Mouse (Mus musculus) ES-CJ7 (cell line): ENCODE measurements at regions not wholly inside any gene's neighbourhood (a gene's known extent, or its start where the extent isn't known, plus 50 kb on each side); places are given as distances from the start of the nearest gene placed in this dataset.

Experiments used
- DNase-seq: peaks from one replicate; pipeline ENCODE4 v3.0.0; 2011; ENCODE audit warnings: low read depth, low spot score

GRCm38 (mm10) chr5:45127971-45128370 is 322.1 kb downstream of the Qdpr start:
- no peak for DNase-seq

DNA sequence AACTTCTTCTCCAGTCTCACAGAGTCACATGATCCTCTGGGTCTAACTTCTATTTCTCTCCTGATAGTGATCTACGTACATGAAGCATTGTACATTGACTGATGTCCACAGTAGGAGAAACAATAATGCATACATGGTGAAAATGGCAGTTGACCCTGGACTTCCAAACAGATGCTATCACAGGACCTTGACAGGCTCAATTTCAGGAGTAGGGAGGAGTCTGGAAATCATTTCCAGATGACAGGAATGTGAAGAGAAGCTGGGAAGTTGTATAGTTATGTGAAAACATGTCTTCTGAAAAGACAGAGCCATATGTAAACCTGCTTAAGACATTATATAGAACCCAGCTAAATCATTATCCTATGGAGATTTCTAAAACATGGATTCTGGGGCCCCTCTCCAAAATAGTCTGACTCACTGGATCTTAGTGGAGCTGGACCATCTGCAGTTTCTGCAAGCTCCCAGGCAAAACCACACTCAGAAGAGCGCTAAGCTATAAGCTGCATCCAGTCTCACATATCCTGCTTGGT is 322.3 kb upstream of the Ldb2 start:
- DNase-seq = no peak

DNA sequence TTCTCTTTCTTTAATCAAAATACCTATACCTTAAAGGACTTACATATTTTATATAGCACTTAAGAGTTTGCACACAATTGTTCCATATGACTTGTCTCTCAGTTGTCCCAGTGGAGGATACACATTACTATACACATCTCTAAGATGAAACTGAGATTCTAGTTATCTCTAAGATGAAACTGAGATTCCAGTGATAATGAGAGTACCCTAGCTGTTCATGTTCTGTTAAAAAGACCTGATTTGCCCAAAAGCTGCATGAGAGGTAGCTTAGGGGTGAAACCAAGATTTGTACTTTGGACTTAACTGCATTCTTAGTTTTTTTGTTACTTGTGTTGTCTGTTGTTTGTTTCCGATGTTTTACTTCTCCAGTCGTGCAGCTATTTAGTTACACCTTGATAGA is 320.3 kb upstream of the Ldb2 start:
- DNase-seq = no peak

GRCm38 (mm10) chr5:45111246-45111645 is 311.8 kb upstream of the Ldb2 start:
- no peak for DNase-seq

DNA sequence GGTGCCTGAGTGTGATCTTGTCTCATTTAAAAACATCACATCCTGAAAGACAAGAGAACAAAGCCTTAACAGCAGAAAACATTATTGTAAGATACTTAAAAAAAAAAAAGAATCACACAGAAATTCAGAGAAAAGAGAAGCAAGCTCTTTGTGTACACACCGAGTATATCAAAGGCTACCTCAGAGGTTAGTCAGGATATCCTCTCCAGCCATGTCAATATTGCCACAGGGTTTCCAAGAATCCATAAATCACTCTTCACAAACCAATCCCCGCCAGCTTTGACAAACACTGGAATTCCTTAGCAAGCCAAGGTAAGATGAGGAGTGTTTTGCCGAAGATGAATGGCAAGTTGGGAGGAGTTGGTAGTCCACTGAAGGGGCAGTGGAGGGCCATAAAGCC is 311.3 kb upstream of the Ldb2 start:
- no peak for DNase-seq

DNA sequence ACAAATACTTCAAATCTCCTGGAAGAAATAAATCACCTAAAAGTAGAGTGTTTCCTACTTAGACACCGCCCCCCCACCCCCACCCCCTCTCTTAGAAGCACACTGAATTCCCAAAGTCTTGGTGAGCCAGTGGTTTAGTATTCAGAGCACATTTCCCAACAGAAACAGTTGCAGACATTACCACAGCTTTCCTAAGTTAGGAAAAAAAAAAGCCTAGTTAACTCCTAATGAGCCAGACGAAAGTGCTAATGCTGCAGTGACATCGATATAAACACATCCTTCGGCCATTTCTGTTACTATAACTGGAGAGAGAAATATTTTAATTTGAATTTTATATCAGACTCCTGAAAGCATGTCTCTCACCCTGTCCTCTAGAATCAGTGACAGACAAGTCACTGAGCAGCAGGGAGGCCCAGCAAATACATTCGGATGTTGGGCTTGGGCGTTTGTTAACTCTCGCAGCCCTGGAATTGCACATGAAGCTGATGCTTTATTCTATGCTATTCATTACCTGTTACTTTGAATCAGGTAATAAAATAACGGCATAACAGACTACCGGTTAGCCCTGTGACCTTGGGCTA is 305.8 kb upstream of the Ldb2 start:
- no peak for DNase-seq

DNA sequence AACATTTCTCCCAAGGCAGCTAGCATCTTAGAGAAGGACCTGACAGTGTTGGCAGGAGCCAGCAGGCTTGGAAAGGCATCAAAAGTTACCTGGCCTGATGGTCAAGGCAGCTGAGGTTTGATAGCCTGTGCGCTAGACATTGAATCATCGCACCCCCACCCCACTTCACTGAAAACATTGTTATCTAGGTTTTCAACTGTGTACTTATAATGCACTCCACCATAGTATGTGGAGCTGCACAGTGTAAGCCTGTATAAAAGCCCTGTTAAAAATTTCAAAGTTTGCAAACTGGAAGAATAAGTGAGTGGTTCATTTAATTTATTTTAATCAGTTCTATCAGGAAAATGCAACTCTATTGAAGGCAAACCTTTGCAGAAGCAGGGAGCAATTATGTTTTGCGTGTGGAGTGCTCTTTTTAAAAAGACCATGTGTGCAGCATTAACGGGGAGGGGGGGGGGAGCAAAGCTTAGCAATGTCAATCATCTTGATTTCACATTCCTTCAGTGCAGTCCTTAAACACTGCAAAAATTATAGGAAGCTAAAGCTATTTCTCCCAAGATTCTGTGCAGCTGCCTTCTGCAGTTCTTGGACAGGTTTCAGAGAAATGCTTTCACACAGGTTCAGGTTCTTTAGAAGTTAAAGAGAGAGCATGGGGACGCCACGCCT is 304.4 kb upstream of the Ldb2 start:
- no peak for DNase-seq

- DNase-seq = no peak
Measured at GRCm38 (mm10) chr5:45102661-45103060, 303.2 kb upstream of the Ldb2 start.

GRCm38 (mm10) chr5:45101777-45102176 is 302.3 kb upstream of the Ldb2 start:
- DNase-seq = no peak

DNA sequence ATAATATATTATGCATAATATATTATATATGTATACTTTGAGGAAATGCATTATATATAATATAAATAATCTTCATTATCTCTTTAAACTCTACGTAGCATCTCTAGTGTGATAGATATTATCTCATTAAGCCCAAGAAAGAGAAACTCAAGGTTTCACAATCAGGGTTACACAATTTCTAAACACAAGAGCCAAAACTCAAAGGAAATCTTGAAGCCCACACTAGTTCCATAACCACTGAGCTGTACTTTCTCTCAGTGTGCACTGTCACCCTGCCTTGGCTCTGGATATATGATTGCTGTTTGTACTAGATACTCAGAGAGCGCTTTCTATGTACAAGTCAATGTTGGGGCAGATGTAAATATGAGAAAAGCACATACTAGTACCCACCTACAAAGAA is 299.6 kb upstream of the Ldb2 start:
- no peak for DNase-seq

DNA sequence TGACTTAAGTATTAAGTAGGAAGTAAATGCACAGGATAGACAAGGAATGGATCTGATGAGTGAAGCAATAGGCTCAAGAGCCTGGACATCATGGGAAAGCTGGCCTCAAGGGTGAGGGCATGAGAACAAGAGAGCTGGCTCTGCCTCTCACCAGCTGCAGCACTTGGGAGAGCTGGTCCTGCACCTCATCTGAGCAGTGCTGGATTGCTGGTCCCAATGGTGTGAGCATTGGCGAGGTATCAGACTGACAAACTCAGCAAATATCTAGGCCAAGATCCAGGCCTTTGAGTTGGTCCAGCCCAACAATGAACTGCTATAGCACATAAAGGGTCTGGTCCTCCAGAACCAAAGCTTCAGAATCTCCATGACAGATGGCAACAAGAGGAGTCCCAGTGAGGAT is 298.5 kb upstream of the Ldb2 start:
- no peak for DNase-seq

DNA sequence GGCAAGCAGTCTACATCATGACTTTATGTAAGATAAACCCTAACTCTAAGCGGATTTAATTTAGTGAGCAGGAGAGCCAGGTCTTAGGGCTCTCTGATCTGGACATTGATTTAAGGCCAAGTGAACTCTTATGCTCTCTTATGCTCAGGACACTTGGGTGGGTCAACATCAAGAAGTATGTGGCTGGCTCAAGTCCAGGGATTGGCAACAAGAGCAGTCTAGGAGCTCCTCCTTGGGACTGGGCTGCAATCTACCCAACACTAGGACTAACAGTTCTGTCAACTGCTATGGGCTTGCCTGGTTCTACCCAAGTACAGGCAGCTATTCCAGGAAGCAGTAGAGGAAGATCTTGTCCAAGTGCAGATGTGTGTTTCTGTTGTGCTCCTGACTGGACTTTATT is 285.3 kb upstream of the Ldb2 start:
- DNase-seq = no peak

GRCm38 (mm10) chr5:45082601-45083000 is 283.1 kb upstream of the Ldb2 start:
- DNase-seq = no peak

GRCm38 (mm10) chr5:45076347-45076890 is 276.9 kb upstream of the Ldb2 start:
- no peak for DNase-seq

DNA sequence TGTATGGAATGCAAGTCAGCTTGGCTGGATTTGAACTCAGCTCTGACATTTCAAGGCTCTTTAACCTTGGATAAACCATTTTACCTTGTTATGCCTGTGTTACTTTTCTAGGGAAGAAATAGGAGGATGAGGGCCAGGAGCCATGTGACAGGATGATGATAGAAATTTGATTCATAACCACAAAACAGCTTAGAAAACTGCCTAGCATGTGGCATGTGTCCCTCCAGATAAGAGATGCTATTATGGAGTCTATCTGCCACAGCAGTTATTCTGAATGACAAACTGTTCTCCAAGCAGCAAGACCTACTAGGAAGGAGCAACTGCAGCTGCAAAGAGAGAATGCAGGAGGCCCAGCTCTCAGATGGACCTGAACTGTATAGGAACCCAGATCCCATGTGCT is 275.7 kb upstream of the Ldb2 start:
- no peak for DNase-seq

- no peak for DNase-seq
Measured at GRCm38 (mm10) chr5:45072529-45072928, 273.0 kb upstream of the Ldb2 start.

DNA sequence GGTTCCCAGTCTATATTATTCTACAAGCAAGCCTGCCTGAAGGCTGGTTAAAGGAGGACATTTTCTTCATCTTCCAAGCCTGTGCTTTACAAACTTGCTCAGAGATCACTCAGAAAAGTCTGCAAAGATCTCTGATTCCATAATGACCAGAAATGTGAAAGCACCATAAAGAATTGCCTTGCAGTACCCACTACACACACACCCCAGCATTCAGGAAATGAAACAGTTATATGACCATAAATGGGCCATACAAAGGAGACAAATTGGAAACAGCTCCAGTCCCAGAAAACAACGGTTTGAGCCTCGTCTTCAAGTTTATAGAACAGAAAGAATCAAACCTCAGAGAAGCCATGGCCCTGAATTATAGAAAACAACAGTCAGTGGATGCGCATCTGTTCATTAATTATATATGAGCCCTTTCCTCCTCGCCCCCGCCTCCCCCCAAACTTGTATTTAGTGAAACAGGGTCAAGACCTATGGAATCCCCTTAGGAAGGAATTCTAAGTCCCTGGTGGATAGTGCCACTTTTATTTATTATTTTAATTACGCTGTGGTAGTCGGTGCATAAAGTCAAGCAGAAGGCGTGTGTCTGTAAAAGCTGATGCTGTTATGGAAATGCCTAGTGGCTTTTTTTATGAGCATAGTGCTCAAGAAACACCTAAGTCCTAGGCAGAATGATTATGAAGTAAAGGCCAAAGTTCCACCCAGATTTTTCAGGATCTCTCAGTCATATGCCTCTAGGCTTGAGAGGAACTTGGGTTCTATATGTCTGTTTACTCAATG is 266.6 kb upstream of the Ldb2 start:
- DNase-seq = no peak

GRCm38 (mm10) chr5:45062567-45062966 is 263.1 kb upstream of the Ldb2 start:
- DNase-seq = no peak

DNA sequence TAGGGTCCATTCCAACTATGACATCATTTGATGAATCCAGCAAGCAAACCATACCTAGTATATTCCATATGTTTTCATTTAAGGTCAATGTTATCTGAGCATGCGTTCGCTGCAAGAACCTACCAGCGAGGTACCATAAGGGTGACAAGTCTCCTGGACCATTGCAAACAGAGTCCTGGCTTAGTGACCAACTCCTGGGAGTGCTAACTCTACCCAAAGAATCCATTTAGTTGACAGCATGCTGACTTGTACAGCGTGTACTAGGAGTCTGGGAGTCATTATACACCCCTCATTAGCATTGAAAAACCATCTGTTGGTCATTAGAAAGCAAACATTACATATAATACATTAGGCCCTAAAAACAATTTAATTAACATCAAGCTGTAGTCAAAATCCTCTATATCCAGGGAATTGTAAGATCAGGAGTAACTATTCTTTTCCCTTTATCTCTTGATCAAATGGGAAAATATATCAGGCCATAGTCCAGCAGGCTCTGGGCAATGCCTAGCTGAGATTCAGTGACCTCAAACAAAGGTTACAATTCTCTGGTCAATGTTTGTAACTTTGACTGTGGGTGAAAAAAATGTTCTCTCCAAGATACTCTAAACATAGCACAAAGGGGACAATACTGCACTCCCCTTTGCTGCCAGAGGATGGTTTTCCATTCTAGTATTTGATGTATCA is 255.9 kb upstream of the Ldb2 start:
- no peak for DNase-seq

DNA sequence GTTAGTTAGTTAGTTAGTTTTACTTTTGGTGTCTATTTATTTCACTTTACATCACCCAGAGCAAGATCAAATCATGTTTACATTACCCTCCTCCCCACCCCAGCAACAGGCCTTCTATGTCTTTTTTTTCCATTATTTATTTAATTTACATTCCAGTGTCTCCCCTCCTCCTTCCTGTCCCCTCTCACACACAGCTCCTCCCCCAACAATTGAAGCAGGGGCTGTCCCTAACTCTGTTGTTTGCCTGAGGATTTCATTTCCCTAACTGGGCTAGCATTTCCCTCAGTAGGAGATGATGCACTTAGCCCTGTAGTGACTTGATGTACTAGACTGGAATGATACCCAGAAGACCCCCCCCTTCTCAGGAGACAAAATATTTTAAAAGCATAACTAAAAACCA is 249.9 kb upstream of the Ldb2 start:
- no peak for DNase-seq

- DNase-seq = no peak
Measured at GRCm38 (mm10) chr5:45042914-45043313, 243.4 kb upstream of the Ldb2 start.

DNA sequence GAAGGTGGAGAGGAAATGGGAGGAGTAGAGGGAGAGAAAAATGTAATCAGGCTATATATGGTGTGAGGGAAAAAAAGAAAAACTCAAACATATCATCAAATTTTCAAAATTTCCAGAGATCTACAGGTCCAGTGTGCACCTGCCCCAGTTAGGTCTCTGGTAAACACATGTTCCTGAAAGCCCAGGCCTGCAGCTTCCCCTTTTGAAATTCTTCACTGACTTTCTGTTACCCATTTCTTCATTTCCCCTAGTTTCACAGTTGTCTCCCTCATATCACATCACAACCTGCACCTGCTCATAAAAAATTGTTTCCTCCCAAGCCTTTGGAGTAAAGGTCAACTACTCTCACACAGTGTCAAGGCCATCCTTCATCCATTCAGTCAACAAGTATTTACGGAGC is 236.9 kb upstream of the Ldb2 start:
- DNase-seq = no peak
